Mouse (Mus musculus): ENCODE data around the gene Bbx. TPM values are rescaled to one million over a fixed set of nuclear protein-coding genes. Genes with fewer than 3 reads are reported as not detected.

Bbx gene
- total and polyA plus RNA-seq, 3 experiments = 20.6 to 26.2 (median 21.6) TPM

DNA sequence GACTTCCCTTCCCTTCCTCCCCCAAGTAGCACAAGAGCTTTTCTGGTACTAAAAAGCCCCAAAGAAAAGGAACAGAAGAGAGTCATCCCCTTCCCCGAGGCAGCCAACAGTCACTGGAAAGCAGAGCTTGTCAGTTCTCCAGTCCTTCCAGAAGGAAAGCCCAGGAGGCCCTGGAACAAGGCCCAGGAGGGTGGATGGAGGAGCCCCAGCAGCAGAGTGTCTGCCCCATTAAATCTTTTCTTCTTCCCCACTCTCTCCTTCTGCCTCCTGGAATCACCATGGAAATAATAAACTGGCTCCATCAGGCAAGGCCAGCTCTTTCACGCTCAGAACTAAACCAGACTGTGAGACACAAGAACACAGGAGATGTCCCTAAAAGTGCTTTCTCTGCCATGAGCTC lies 284.3 kb downstream of the Bbx start:
- Histone ChIP-seq H3K9me3 (replicated peaks; ENCODE audit: low read length) (peaks cover 9% of the 10 kb centered on the region), H3K4me3 (replicated peaks in 1 of 3; ENCODE audit: low read depth in 2 of 3, low read length in 2 of 3, poor library complexity in 1 of 3) (no peak overlapping the region), H3K27me3 (replicated peaks) (no peaks in the 10 kb centered on the region), H3K9ac (ENCODE audit: insufficient read depth, low read depth) (no peak overlapping the region), H3K4me1 (ENCODE audit: control insufficient read depth in 1 of 2, insufficient read depth in 2 of 2) (0 out of 4 replicates have a peak, but pooled peaks cover 0 to 3% of the 10 kb centered on the region in 2 experiments), H3K79me2 (replicated peaks; ENCODE audit: control insufficient read depth, extremely low read depth, insufficient read depth, poor library complexity, severe bottlenecking) (no peaks in the 10 kb centered on the region), H3K4me2 (ENCODE audit: insufficient read depth, low read depth, poor library complexity, severe bottlenecking) (no peak overlapping the region), H3K27ac (ENCODE audit: insufficient read depth, low read depth) (no peak overlapping the region), H3K36me3 (replicated peaks in 1 of 2; ENCODE audit: control insufficient read depth in 1 of 2, insufficient read depth in 1 of 2, low read length in 1 of 2) (no peaks in the 10 kb centered on the region)
- dilution Hi-C loops (cut with MboI; ENCODE audit: extremely low pct_ligation_motif_present, extremely low pct_unique_long_range_greater_than_20kb, low sequenced_read_pairs) = no loop called here
- no peak for TF ChIP-seq MYC (IDR thresholded peaks at IDR 0.05; ENCODE audit: low read depth, low read length)
- TF ChIP-seq ZNF384 (IDR thresholded peaks at IDR 0.05; ENCODE audit: low read depth, low read length) = no peak
- TF ChIP-seq MAFK (IDR thresholded peaks at IDR 0.05; ENCODE audit: insufficient replicate concordance, low read length) = no peak
- TF ChIP-seq CHD2 (IDR thresholded peaks at IDR 0.05; ENCODE audit: low read length) = no peak
- TF ChIP-seq ZKSCAN1 (IDR thresholded peaks at IDR 0.05; ENCODE audit: borderline replicate concordance, low read depth, low read length) = no peak
- TF ChIP-seq ZMIZ1 (IDR thresholded peaks at IDR 0.05; ENCODE audit: low read depth, low read length) = no peak
- TF ChIP-seq POLR2AphosphoS2 (IDR thresholded peaks at IDR 0.05; ENCODE audit: low read depth, low read length) = no peak
- no peak for TF ChIP-seq MAX (IDR thresholded peaks at IDR 0.05; ENCODE audit: low read length)
- no peak for TF ChIP-seq TCF12 (IDR thresholded peaks at IDR 0.05; ENCODE audit: low read depth, low read length)
- no peak for TF ChIP-seq USF1 (IDR thresholded peaks at IDR 0.05; ENCODE audit: low read depth, low read length)
- TF ChIP-seq GABPA (IDR thresholded peaks at IDR 0.05; ENCODE audit: insufficient replicate concordance, low read depth, low read length) = no peak
- no peak for TF ChIP-seq UBTF (IDR thresholded peaks at IDR 0.05; ENCODE audit: low read depth, low read length)
- TF ChIP-seq KAT2A (IDR thresholded peaks at IDR 0.05; ENCODE audit: insufficient replicate concordance, low read length) = no peak
- no peak for TF ChIP-seq MEF2A (IDR thresholded peaks at IDR 0.05; ENCODE audit: borderline replicate concordance, low read depth, low read length)
- no peak for TF ChIP-seq TBP (conservative IDR thresholded peaks at IDR 0.05; ENCODE audit: low read depth, low read length)
- TF ChIP-seq BHLHE40 (IDR thresholded peaks at IDR 0.05; ENCODE audit: low read depth, low read length) = no peak
- no peak for TF ChIP-seq HCFC1 (IDR thresholded peaks at IDR 0.05; ENCODE audit: low read depth, low read length)
- in situ Hi-C loops (cut with MboI; ENCODE audit: low pct_ligation_motif_present, low pct_unique_long_range_greater_than_20kb, low sequenced_read_pairs) = no loop called here
- DNase-seq (ENCODE audit: extremely low read depth) = no peak

Other genes with a start within 250 kb of the Bbx start
- not detected in 2 replicates for gene Ccdc54, start 158.8 kb upstream of the Bbx start, total RNA-seq (2012; rRNA removed)
- gene Ccdc54, start 158.8 kb upstream of the Bbx start, total RNA-seq (2014; rRNA removed) = not detected in 2 replicates
- gene Ccdc54, start 158.8 kb upstream of the Bbx start, polyA plus RNA-seq (2012; ENCODE audit: insufficient read length, low read depth) = not detected in 2 replicates